23 mouse cellular contexts compared by ENCODE assay signal in the genomic region with DNA sequence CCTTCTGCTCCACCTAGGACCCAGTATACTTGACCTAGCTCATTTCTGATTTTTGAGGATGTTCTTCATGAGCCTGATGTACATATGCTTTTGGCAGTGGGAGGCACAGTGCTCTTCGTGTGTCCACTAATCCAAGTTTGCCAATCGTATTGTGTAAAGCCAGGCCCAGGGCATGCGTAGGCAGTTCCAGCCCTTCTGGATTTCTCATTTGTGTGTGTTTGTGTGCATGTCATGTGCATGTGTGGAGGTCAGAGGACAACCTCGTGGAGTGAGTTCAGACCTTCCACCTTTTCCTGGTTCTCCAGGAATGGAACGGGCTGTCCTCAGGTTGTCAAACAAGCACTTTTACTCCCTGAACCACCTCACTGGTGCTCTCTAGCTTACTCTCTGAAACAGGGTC.
"Had no signal": no experiment of that assay in that cellular context is flagged by ENCODE, and none has a peak within 500 bp of the region (broad histone marks: within the 10 kb centered on the region; RNA-seq: fewer than 3 reads in every experiment).

No protein-coding gene starts in this region.

- DNase-seq: gastrocnemius, postnatal 14 days; gastrocnemius, postnatal 36 days; heart, adult 18-20 months; heart, postnatal 10 days; kidney, adult 11 months; kidney, adult 2 months; kidney, adult 9 months; kidney, postnatal 14 days; kidney, postnatal 36 days; layer of hippocampus, adult 9-11 months; layer of hippocampus, postnatal 36 days; left cerebral cortex, postnatal 4 days; liver, embryonic 13.5 days had no signal

- H3K27ac ChIP-seq: heart, embryonic 10.5 days; hindbrain, embryonic 12.5 days; hindbrain, embryonic 14.5 days; kidney, embryonic 15.5 days; kidney, postnatal 0 days; limb, embryonic 13.5 days; limb, embryonic 15.5 days; liver, embryonic 13.5 days had no signal

- ATAC-seq: hindbrain, embryonic 16.5 days; intestine, embryonic 16.5 days had no signal

- H3K27me3 ChIP-seq: hindbrain, embryonic 12.5 days; limb, embryonic 13.5 days; limb, embryonic 15.5 days; liver, embryonic 13.5 days had no signal

- H3K4me2 ChIP-seq: heart, embryonic 12.5 days; hindbrain, embryonic 12.5 days; hindbrain, embryonic 14.5 days; kidney, embryonic 15.5 days; limb, embryonic 13.5 days; limb, embryonic 15.5 days; liver, embryonic 13.5 days had no signal

- H3K9ac ChIP-seq: heart, embryonic 12.5 days; hindbrain, embryonic 12.5 days; hindbrain, embryonic 14.5 days; kidney, embryonic 15.5 days; limb, embryonic 13.5 days; limb, embryonic 15.5 days; liver, embryonic 13.5 days had no signal

- H3K4me1 ChIP-seq: heart, embryonic 12.5 days; limb, embryonic 13.5 days; limb, embryonic 15.5 days had no signal

- H3K4me3 ChIP-seq: heart, embryonic 10.5 days; heart, embryonic 12.5 days; hindbrain, embryonic 12.5 days; kidney, embryonic 15.5 days; limb, embryonic 13.5 days; limb, embryonic 15.5 days; liver, embryonic 13.5 days had no signal

- H3K9me3 ChIP-seq: hindbrain, embryonic 12.5 days; kidney, embryonic 15.5 days; limb, embryonic 13.5 days; limb, embryonic 15.5 days; liver, embryonic 13.5 days had no signal

- H3K36me3 ChIP-seq: heart, embryonic 10.5 days; heart, embryonic 12.5 days; hindbrain, embryonic 12.5 days; kidney, embryonic 15.5 days; limb, embryonic 13.5 days; limb, embryonic 15.5 days; liver, embryonic 13.5 days had no signal
